ENCODE assay signal across 8 mouse cellular contexts in genomic region chr1:59763164-59763768, GRCm38 (mm10). TPM values are rescaled to one million over a fixed set of nuclear protein-coding genes. Genes with fewer than 3 reads are reported as not detected.
DNase-seq lines count a peak whose midpoint lies in the region; ATAC-seq and TF ChIP-seq lines count a peak whose summit lies in the region.

Gene Bmpr2, plus strand, starts transcription at chr1:59763400.

- peak within 1 kb of the TSS; percentile 94 for H3K4me3 ChIP-seq in hindbrain, embryonic 12.5 days

- peaks cover 15% of the 10 kb centered on the region for H3K4me1 ChIP-seq in hindbrain, embryonic 12.5 days

- peak within 1 kb of the TSS; percentile 100 for H3K27ac ChIP-seq in hindbrain, embryonic 12.5 days

- peak within 1 kb of the TSS; percentile 77 for H3K4me2 ChIP-seq in hindbrain, embryonic 12.5 days (replicated peaks)

- ATAC-seq in Patski, result peak; percentile 80
- ATAC-seq in hindbrain, embryonic 12.5 days (ENCODE audit: low FRiP score), result peak; percentile 95

- CTCF ChIA-PET in Patski (lab: Charles Lee), result no interaction called here

- DNase-seq in Patski (ENCODE audit: low read depth, low spot score), result no peak
- peak; percentile 87 to 90 for DNase-seq in cerebellum, postnatal 14 days
- peak; percentile 72 to 79 for DNase-seq in frontal cortex, postnatal 14 days (ENCODE audit: low spot score in 2 of 2)
- DNase-seq in layer of hippocampus, postnatal 14 days (ENCODE audit: low spot score in 2 of 2), result peak; percentile 86
- DNase-seq in lung, postnatal 10 days, result peak; percentile 95
- peak; percentile 79 for DNase-seq in ovary, postnatal 14 days (ENCODE audit: low spot score)
- peak; percentile 88 for DNase-seq in thymus, postnatal 14 days

- POLR2A ChIA-PET in Patski (lab: Charles Lee), result no interaction called here

- no peaks in the 10 kb centered on the region for H3K27me3 ChIP-seq in Patski
- H3K27me3 ChIP-seq in hindbrain, embryonic 12.5 days, result no peaks in the 10 kb centered on the region

- no peaks in the 10 kb centered on the region for H3K9me3 ChIP-seq in hindbrain, embryonic 12.5 days (replicated peaks)

- under 1% methylated on average over 71 of the region's 75 CpGs for WGBS in hindbrain, embryonic 12.5 days

- H3K9ac ChIP-seq in hindbrain, embryonic 12.5 days, result peak within 1 kb of the TSS; percentile 90

- no peaks in the 10 kb centered on the region for H3K36me3 ChIP-seq in hindbrain, embryonic 12.5 days

- in situ Hi-C loops in Patski (cut with MboI; ENCODE audit: low pct_unique_long_range_greater_than_20kb), result no loop called here

- no peak for TF ChIP-seq CTCF in Patski (IDR thresholded peaks at IDR 0.05)

RNA-seq across cellular contexts. Expression of gene Bmpr2, which starts in this region (rescaled TPM):
- 22.1 TPM for polyA plus RNA-seq in Patski (2021)
- polyA plus RNA-seq in hindbrain, embryonic 12.5 days (2016; fragmentation: Nextera tagmentation; extraction: Ambion mirVana), result 12.5 and 13.7 TPM in 2 replicates
- 100 to 1,000 TPM in 1 of 2 experiments, 10 to 100 TPM in 1; 94.2 to 102 TPM for total RNA-seq in layer of hippocampus, postnatal 14 days (2021)
